Mouse (Mus musculus) liver, embryonic 16.5 days (tissue): ENCODE data around the gene Car14. TPM values are rescaled to one million over a fixed set of nuclear protein-coding genes. Genes with fewer than 3 reads are reported as not detected.

ENCODE experiments used
- ATAC-seq: fragments of 200-750 bp; cut with Nextera tagmentation; 2 replicates; pipeline ENCODE4 v1.8.0; 2017; ENCODE audit warnings: low read depth, mild to moderate bottlenecking, moderate number of reproducible peaks, moderate library complexity
- H3K27ac ChIP-seq: fragments of 300-500 bp; sonication (generic); 2 replicates; pipeline ENCODE4 v1.5.1; 2014; ENCODE audit warnings: mild to moderate bottlenecking, low read length
- H3K27me3 ChIP-seq: fragments of 300-500 bp; sonication (generic); 2 replicates; pipeline ENCODE4 v1.6.1; 2014; ENCODE audit warnings: low read depth, low read length, mixed read lengths; ENCODE audit not compliant: control insufficient read depth, insufficient read depth
- H3K36me3 ChIP-seq: fragments of 300-500 bp; sonication (generic); 2 replicates; pipeline ENCODE4 v1.6.1; 2014; ENCODE audit warnings: mild to moderate bottlenecking; ENCODE audit not compliant: control insufficient read depth, insufficient read depth
- H3K4me1 ChIP-seq: fragments of 300-500 bp; sonication (generic); 2 replicates; pipeline ENCODE4 v1.6.1; 2014; ENCODE audit warnings: low read depth, low read length, mixed read lengths; ENCODE audit not compliant: control insufficient read depth
- H3K4me2 ChIP-seq: fragments of 300-500 bp; sonication (generic); 2 replicates; pipeline ENCODE4 v1.6.1; 2014; ENCODE audit warnings: low read depth, low read length, mixed read lengths
- H3K4me3 ChIP-seq: fragments of 300-500 bp; sonication (generic); 2 replicates; pipeline ENCODE4 v1.5.1; 2014; ENCODE audit warnings: low read depth, mild to moderate bottlenecking, low read length
- H3K9ac ChIP-seq: fragments of 300-500 bp; sonication (generic); 2 replicates; pipeline ENCODE4 v1.6.1; 2014; ENCODE audit warnings: low read depth, low read length
- H3K9me3 ChIP-seq: fragments of 300-500 bp; sonication (generic); replicated peaks from 2 replicates; pipeline ENCODE4 v1.6.1; 2016; ENCODE audit warnings: low read length; ENCODE audit not compliant: control insufficient read depth
- WGBS: fragments of 180-500 bp; shearing (Covaris S2); extraction: QIAGEN DNeasy Blood & Tissue Kit; methylation state at CpG from one replicate; pipeline ENCODE4 v1.1.7; 2014; ENCODE audit not compliant: insufficient replicate concordance; 5-methylcytosine and 5-hydroxymethylcytosine counted together
- polyA plus RNA-seq: library from polyadenylated mRNA; unstranded; fragments of >200 nt; fragmentation: Nextera tagmentation; extraction: Ambion mirVana; gene quantifications from 2 replicates; pipeline ENCODE4 v1.2.1, GENCODE M21; 2015

Gene Car14
- polyA plus RNA-seq, 1 experiment from 2014 or later: 15.4 TPM

DNA sequence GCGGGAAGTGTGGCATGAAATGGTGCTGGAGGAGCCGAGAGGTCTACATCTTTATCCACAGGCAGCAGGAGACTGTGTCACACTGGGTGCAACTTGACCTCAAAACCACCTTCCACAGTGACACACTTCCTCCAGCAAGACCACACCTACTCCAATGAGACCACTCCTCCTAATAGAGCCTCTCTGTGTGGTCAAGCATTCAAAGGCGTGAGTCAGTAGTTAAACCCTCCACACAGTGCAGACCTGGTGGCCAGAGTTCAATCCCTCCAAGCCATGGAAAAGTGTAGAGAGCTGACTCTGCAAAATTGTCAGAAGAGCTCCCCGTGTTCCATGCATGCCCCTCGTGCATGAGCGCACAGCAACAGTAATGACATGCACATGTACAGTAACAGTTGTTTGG is 38.3 kb upstream of the Car14 start:
- Histone ChIP-seq H3K27me3 (no peaks in the 10 kb centered on the region), H3K4me2 (no peak overlapping the region), H3K9me3 (no peaks in the 10 kb centered on the region), H3K4me1 (no peaks in the 10 kb centered on the region), H3K36me3 (peaks cover 75% of the 10 kb centered on the region), H3K4me3 (no peak overlapping the region), H3K27ac (no peak overlapping the region), H3K9ac (no peak overlapping the region)
- no peak for ATAC-seq
- WGBS: 82% methylated on average over 6 of the region's 6 CpGs

DNA sequence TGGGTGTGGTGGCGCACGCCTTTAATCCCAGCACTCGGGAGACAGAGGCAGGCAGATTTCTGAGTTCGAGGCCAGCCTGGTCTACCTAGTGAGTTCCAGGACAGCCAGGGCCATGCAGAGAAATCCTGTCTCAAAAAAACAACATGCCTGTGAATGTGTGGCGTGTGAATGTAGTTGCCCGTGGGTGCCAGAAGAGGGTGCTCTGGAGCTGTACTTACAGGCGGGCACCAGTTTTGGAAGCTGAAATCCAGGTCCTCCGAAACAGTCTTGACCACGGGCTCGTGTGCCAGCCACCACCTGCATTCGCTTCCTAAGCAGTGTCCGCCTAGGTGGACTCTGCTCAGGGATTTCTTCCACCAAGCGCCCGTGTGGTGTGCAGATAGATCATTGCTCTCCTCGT is 34.3 kb upstream of the Car14 start:
- ATAC-seq: no peak
- peaks cover 86% of the 10 kb centered on the region for H3K36me3 ChIP-seq
- H3K4me3 ChIP-seq: no peak overlapping the region
- no peaks in the 10 kb centered on the region for H3K4me1 ChIP-seq
- H3K27me3 ChIP-seq: no peaks in the 10 kb centered on the region
- H3K27ac ChIP-seq: no peak overlapping the region
- H3K4me2 ChIP-seq: no peak overlapping the region
- H3K9me3 ChIP-seq: no peaks in the 10 kb centered on the region
- H3K9ac ChIP-seq: no peak overlapping the region
- 82% methylated on average over 15 of the region's 15 CpGs for WGBS

DNA sequence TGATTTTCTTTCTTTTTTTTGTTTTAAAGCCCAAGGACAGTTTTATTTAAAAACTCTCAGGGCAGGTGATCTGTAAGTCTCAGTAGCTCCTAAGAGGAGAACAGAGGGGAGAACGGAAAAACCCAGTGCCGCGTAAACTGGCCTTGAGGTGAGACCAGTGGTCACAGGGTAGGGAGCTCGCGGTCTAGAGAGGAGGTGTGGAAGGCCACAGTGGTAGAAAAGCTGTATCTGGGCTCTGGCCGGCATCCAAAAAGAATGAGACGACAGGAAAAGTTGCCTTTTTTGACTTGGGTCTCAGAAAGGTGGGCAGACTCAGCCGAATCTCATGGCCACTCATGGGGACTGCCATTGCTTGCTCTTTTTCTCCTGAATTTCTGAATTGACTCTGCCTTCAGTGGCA is 33.7 kb upstream of the Car14 start:
- Histone ChIP-seq H3K4me3 (no peak overlapping the region), H3K9ac (no peak overlapping the region), H3K36me3 (peaks cover 88% of the 10 kb centered on the region), H3K4me1 (no peaks in the 10 kb centered on the region), H3K4me2 (no peak overlapping the region), H3K9me3 (no peaks in the 10 kb centered on the region), H3K27ac (no peak overlapping the region), H3K27me3 (no peaks in the 10 kb centered on the region)
- WGBS: 95% methylated on average over 8 of the region's 8 CpGs
- ATAC-seq: no peak

DNA sequence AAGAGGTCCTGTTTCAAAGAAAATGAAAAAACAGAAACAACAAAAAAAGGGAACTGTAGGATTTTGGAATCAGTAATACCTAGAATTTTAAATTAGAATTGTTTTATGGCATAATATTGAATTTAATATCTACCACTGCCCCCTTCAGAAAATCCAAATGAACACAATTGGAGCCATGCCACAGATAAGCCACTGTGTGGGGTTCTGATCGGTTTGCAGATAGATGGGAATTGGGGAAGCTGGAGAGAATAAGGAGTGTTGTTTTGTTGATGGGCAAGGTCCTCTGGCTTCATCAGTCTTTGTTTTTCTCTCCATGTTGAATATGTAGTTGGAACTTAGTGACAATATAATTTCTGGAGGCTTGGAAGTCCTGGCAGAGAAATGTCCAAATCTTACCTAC is 30.0 kb upstream of the Car14 start:
- Histone ChIP-seq H3K27me3 (no peaks in the 10 kb centered on the region), H3K36me3 (peaks cover 54% of the 10 kb centered on the region), H3K4me3 (no peak overlapping the region), H3K4me2 (no peak overlapping the region), H3K9ac (no peak overlapping the region), H3K9me3 (no peaks in the 10 kb centered on the region), H3K27ac (no peak overlapping the region), H3K4me1 (peaks cover 20% of the 10 kb centered on the region)
- 77% methylated on average over 1 of the region's 1 CpGs for WGBS
- ATAC-seq: no peak

DNA sequence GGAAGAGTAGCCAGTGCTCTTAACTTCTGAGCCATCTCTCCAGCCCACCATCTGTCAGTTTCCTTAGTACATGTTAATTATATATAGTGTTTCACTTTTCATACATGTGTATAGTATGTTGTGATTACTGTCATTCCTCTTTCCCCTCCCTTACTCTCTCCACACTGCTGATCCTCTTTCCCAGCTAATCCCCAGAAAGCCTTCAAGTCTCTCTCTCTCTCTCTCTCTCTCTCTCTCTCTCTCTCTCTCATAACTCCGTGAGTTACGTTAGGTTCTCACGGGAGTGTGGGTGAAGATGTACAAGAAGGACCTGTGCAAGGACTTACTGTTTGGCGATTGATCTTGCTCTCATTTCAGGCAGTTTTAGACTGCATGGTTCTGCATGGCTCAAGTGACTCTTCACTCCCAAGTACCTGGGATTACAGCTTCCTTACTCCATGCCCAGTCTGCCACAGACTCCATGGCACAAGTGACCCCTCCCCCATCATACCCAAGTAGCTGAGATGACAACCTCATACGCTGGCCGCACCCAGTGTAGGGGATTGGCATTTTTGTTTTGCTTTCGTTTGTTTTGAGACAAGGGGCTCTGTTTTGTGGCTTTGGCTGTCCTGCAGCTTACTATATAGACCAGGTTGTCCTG is 28.7 kb upstream of the Car14 start:
- 90% methylated on average over 7 of the region's 7 CpGs for WGBS
- no peak for ATAC-seq
- H3K27me3 ChIP-seq: no peaks in the 10 kb centered on the region
- H3K36me3 ChIP-seq: peaks cover 41% of the 10 kb centered on the region
- no peaks in the 10 kb centered on the region for H3K9me3 ChIP-seq
- H3K4me1 ChIP-seq: peaks cover 23% of the 10 kb centered on the region
- H3K4me2 ChIP-seq: no peak overlapping the region
- no peak overlapping the region for H3K9ac ChIP-seq
- H3K4me3 ChIP-seq: no peak overlapping the region
- no peak overlapping the region for H3K27ac ChIP-seq

DNA sequence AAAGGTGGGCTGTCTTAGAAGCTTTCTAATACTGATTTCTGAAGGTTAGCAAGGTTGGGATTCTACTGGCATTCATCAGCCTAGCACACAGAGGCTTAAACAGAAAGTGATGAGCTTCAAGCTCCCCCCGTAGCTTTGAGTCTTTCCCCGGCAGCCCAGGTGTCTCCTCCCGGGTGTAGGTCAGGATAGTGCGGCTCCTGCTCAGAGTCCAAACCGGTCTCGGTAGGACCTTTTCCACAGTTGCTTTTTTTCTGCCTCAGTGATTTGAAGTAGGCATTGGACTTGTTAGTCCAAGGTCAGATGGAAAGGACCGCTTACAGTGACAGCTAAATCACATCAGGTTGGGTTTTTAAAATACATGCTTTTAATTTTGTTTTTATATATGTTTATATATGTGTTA is 28.1 kb upstream of the Car14 start:
- no peak overlapping the region for H3K4me3 ChIP-seq
- H3K9me3 ChIP-seq: no peaks in the 10 kb centered on the region
- no peak overlapping the region for H3K9ac ChIP-seq
- H3K27me3 ChIP-seq: no peaks in the 10 kb centered on the region
- no peak overlapping the region for H3K4me2 ChIP-seq
- H3K36me3 ChIP-seq: peaks cover 35% of the 10 kb centered on the region
- ATAC-seq: no peak
- H3K27ac ChIP-seq: no peak overlapping the region
- 79% methylated on average over 7 of the region's 7 CpGs for WGBS
- peaks cover 26% of the 10 kb centered on the region for H3K4me1 ChIP-seq

DNA sequence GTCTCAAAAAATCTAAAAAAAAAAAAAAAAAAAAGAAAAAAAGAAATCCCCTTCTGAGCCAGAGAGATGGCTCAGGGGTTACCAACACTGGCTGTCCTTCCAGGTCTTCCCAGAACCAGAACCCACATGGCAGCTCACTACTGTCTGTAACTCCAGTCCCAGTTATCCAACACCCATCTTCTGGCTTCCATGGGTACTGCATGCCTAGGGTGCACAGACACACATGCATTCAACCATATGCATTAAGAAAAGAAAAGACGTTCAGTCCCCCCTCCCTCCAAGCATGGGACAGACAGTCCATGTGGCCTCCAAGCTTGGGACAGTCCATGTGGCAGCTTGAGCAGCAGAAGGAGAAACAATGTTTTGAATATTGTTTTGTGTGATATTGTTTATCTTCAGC is 27.7 kb upstream of the Car14 start:
- H3K27me3 ChIP-seq: no peaks in the 10 kb centered on the region
- no peak overlapping the region for H3K4me2 ChIP-seq
- no peaks in the 10 kb centered on the region for H3K9me3 ChIP-seq
- H3K9ac ChIP-seq: no peak overlapping the region
- no peak for ATAC-seq
- WGBS: 59% methylated on average over 1 of the region's 1 CpGs
- H3K4me3 ChIP-seq: no peak overlapping the region
- no peak overlapping the region for H3K27ac ChIP-seq
- H3K4me1 ChIP-seq: peaks cover 26% of the 10 kb centered on the region
- peaks cover 31% of the 10 kb centered on the region for H3K36me3 ChIP-seq

DNA sequence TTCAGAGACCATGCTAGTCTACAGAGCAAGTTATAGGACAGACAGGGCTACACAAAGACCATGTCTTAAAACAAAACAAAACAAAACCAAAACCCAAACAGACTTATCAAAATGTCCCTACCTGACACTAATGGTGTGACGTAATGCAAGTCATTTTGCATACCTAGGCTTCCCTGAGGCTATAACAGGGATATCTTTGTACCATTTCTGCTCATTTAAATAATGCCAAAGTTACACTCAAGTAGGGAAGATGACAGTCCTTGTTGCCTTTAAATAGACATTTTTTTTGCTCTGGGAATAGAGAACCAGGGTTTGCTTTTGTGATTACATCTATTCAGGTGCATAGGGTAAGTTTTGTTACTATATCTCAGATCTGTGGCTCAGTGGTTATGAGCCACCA is 27.0 kb upstream of the Car14 start:
- no peak for ATAC-seq
- 78% methylated on average over 1 of the region's 1 CpGs for WGBS
- H3K4me3 ChIP-seq: peak overlapping the region; percentile 94; the same call in 1 of the 2 replicates
- H3K27ac ChIP-seq: no peak overlapping the region
- H3K9me3 ChIP-seq: no peaks in the 10 kb centered on the region
- peaks cover 24% of the 10 kb centered on the region for H3K36me3 ChIP-seq
- no peak overlapping the region; the same call in 1 of the 2 replicates for H3K9ac ChIP-seq
- peaks cover 26% of the 10 kb centered on the region for H3K4me1 ChIP-seq
- H3K27me3 ChIP-seq: no peaks in the 10 kb centered on the region
- peak overlapping the region; percentile 74 for H3K4me2 ChIP-seq

DNA sequence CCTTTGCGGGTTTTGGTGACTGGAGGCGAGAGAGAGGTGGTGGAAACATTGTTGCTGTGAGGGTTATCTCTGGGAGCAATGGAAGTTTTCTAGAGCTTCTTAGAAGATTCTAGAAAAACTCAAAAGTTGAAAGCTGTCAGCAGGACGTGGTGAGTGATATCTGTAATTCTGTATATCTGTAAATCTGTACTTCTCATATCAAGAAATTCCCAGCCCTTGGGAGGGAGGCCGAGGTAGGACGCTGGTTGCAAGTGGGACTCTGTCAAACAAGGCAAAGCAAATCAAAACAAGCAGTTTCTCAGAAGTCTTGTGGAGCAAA is 25.9 kb upstream of the Car14 start:
- whole genome bisulfite sequencing: 1% methylated on average over 5 of the region's 5 CpGs
- H3K4me1 ChIP-seq: peaks cover 26% of the 10 kb centered on the region
- H3K9ac ChIP-seq: peak overlapping the region; percentile 98
- no peaks in the 10 kb centered on the region for H3K27me3 ChIP-seq
- H3K36me3 ChIP-seq: peaks cover 20% of the 10 kb centered on the region
- H3K4me3 ChIP-seq: peak overlapping the region; percentile 94
- peak overlapping the region; percentile 90 for H3K27ac ChIP-seq
- no peaks in the 10 kb centered on the region for H3K9me3 ChIP-seq
- no peak for ATAC-seq
- H3K4me2 ChIP-seq: peak overlapping the region; percentile 74
